Mouse (Mus musculus): ENCODE data around the gene Mphosph6. TPM values are rescaled to one million over a fixed set of nuclear protein-coding genes. Genes with fewer than 3 reads are reported as not detected.

The Mphosph6 gene
- polyA plus RNA-seq, 1 experiment from 2014 or later: 30.8 TPM

GRCm38 (mm10) chr8:117792616-117793144 lies 9.1 kb downstream of the Mphosph6 start:
- Histone ChIP-seq H3K9me3 (replicated peaks) (no peaks in the 10 kb centered on the region), H3K4me1 (replicated peaks) (no peaks in the 10 kb centered on the region), H3K27ac (no peak overlapping the region), H3K9ac (no peak overlapping the region), H3K27me3 (no peaks in the 10 kb centered on the region), H3K36me3 (peaks cover 80% of the 10 kb centered on the region), H3K4me2 (no peak overlapping the region), H3K4me3 (no peak overlapping the region)
- ATAC-seq (replicated peaks; ENCODE audit: insufficient number of reproducible peaks, insufficient read depth, low FRiP score, low read depth): no peak
- 82% methylated on average over 19 of the region's 19 CpGs for WGBS

- Histone ChIP-seq H3K4me2 (no peak overlapping the region), H3K9me3 (replicated peaks) (no peaks in the 10 kb centered on the region), H3K4me1 (replicated peaks) (no peaks in the 10 kb centered on the region), H3K27ac (no peak overlapping the region), H3K36me3 (peaks cover 30% of the 10 kb centered on the region), H3K4me3 (no peak overlapping the region), H3K27me3 (no peaks in the 10 kb centered on the region), H3K9ac (no peak overlapping the region)
- ATAC-seq (replicated peaks; ENCODE audit: insufficient number of reproducible peaks, insufficient read depth, low FRiP score, low read depth): no peak
- WGBS: 89% methylated on average over 3 of the region's 3 CpGs
Measured at GRCm38 (mm10) chr8:117786428-117786827, 15.3 kb downstream of the Mphosph6 start.

DNA sequence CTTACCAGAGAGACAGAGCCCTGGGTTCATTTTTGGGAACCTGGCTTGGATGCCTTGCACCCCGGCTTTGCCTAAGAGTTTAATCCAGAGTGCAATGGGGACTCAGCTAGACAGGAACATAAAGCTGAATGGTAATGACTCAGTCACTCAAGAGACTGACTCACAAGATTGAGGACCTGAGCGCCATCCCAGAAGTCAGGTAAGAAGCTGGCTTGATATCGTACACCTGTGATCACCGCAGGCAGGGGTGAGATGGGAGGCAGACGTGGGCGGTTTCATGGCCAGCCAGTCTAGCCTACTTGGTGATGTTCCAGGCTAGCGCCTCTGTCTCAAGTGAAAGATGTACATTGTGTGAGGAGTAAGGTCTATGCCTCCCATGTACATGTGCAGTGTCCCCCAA lies 18.7 kb downstream of the Mphosph6 start:
- no peak overlapping the region for H3K4me2 ChIP-seq
- H3K9me3 ChIP-seq (replicated peaks): no peaks in the 10 kb centered on the region
- H3K27ac ChIP-seq: no peak overlapping the region
- ATAC-seq (replicated peaks; ENCODE audit: insufficient number of reproducible peaks, insufficient read depth, low FRiP score, low read depth): no peak
- no peak overlapping the region for H3K9ac ChIP-seq
- H3K4me1 ChIP-seq (replicated peaks): no peaks in the 10 kb centered on the region
- 90% methylated on average over 7 of the region's 7 CpGs for WGBS
- no peak overlapping the region for H3K4me3 ChIP-seq
- no peaks in the 10 kb centered on the region for H3K27me3 ChIP-seq
- H3K36me3 ChIP-seq: no peaks in the 10 kb centered on the region; the same call in 1 of the 2 replicates

DNA sequence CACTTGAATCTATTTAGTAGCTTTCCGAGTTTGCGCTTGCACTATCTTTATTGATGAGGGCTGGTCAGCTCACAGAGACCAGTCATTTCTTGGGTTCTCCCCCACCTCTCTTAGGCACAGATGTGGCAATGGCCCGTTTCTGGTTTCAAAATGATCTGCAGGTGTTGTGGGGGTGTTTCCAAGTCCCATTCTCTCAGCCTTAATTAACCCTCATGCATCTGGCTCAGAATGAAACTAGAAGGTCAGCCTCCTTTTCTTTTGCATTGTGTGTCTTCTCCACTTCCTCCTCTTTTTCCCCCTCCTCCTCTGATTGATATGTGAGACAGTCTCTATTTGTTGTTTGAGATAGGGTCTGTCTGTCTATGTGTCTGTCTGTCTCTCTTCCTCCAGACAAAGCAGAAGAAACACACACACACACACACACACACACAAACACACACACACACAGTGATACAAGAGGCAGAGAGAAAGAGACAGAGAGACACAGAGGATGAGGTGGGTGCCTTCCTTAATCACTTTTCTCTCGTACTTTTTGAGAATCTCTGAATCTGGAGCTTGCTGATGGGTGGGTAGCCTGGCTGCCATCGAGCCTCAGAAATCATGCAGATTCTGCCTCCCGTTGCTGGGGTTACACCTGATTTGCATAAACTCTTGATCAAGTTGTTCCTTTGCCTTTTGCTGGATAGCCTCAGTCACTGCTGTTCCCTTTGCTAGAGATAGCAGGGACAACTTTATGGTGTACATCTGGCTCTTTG lies 20.2 kb downstream of the Mphosph6 start:
- H3K4me3 ChIP-seq: no peak overlapping the region
- 65% methylated on average over 6 of the region's 6 CpGs for WGBS
- H3K4me2 ChIP-seq: no peak overlapping the region
- ATAC-seq (replicated peaks; ENCODE audit: insufficient number of reproducible peaks, insufficient read depth, low FRiP score, low read depth): no peak
- H3K27ac ChIP-seq: no peak overlapping the region
- no peaks in the 10 kb centered on the region for H3K9me3 ChIP-seq (replicated peaks)
- no peaks in the 10 kb centered on the region for H3K36me3 ChIP-seq
- H3K9ac ChIP-seq: no peak overlapping the region
- no peaks in the 10 kb centered on the region for H3K4me1 ChIP-seq (replicated peaks)
- no peaks in the 10 kb centered on the region for H3K27me3 ChIP-seq

DNA sequence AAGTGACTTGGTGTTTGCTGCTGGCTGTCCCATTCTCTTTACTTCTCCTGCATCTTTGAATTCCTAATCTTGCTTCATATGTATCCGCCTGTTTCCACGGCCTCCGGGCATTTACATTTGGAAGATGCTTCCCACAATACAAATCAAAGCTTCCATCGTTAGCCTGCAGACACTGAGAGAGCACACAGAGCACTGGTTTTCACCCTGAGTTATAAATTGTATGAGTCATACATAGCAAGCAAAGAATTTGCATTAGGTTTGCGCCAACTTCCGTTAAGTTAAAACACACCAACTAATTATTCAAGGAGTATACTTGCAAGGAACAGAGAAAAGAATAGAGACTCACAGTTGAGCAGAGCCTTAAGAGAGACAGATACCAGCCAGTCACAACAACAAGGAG lies 22.4 kb downstream of the Mphosph6 start:
- WGBS: 83% methylated on average over 6 of the region's 6 CpGs
- no peak for ATAC-seq (replicated peaks; ENCODE audit: insufficient number of reproducible peaks, insufficient read depth, low FRiP score, low read depth)
- Histone ChIP-seq H3K4me2 (no peak overlapping the region), H3K9me3 (replicated peaks) (no peaks in the 10 kb centered on the region), H3K4me3 (no peak overlapping the region), H3K4me1 (replicated peaks) (no peaks in the 10 kb centered on the region), H3K36me3 (no peaks in the 10 kb centered on the region), H3K9ac (no peak overlapping the region), H3K27ac (no peak overlapping the region), H3K27me3 (no peaks in the 10 kb centered on the region)

DNA sequence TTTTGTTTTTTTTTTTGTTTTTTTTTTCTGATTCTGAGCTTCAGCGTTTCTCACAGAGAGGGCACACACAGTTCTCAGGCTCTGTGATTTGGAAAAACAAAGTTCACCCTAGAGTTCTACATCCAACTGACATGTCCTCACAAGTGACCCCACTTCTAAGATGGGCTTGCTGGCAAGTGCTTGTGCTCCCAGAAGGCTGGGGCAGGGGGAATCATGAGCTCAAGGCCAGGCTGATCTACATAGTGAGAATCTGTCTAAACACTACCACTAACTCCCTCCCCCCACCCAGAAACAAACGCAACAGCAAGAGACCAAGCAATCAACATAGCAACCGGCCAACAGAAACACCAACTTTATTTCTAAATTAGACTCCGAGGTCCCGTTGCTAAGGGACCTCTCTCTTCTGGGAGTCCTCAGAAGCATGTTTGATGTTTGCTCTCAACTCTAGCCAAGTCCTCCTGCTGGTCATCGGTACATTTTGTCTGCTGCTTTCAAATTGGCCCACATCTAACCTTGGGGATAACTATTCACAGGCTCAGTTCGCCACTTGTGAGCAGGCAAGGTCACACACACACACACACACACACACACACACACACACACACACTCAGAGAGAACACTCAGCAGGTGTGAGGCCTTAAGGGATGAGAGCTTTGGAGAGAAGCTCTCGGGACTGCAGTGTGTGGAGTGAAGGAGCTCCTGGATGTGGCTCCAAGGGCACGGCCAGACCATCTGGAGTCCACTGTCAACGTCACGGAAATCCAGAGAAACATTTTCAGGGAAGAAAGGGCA lies 23.0 kb downstream of the Mphosph6 start:
- Histone ChIP-seq H3K9me3 (replicated peaks) (no peaks in the 10 kb centered on the region), H3K4me3 (no peak overlapping the region), H3K27me3 (no peaks in the 10 kb centered on the region), H3K4me1 (replicated peaks) (no peaks in the 10 kb centered on the region), H3K36me3 (no peaks in the 10 kb centered on the region), H3K9ac (no peak overlapping the region), H3K4me2 (no peak overlapping the region), H3K27ac (no peak overlapping the region)
- WGBS: 64% methylated on average over 11 of the region's 11 CpGs
- no peak for ATAC-seq (replicated peaks; ENCODE audit: insufficient number of reproducible peaks, insufficient read depth, low FRiP score, low read depth)

DNA sequence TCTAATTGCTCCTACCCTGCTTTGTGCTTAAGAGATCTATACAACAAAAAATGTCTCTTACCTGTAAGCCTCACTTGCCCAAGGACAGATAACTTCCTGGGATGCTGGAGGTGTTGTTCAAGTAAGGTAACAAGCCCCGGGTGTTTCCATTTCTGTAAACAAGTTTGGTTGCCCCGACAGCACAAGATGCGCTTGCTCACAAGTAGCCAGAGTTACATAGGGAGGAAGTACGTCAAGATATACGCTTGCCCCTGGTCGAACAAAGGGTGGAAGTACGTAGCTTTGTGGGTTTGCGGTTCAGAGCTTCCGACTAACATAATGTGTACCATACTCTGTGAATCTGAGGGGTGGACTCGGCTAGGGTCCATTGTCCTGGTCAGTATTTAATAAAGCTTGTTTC lies 25.7 kb downstream of the Mphosph6 start:
- H3K27ac ChIP-seq: no peak overlapping the region
- H3K9me3 ChIP-seq (replicated peaks): no peaks in the 10 kb centered on the region
- no peaks in the 10 kb centered on the region for H3K27me3 ChIP-seq
- no peak for ATAC-seq (replicated peaks; ENCODE audit: insufficient number of reproducible peaks, insufficient read depth, low FRiP score, low read depth)
- H3K4me1 ChIP-seq (replicated peaks): no peaks in the 10 kb centered on the region
- no peak overlapping the region for H3K4me3 ChIP-seq
- no peak overlapping the region for H3K4me2 ChIP-seq
- H3K9ac ChIP-seq: no peak overlapping the region
- H3K36me3 ChIP-seq: no peaks in the 10 kb centered on the region
- whole genome bisulfite sequencing: 67% methylated on average over 10 of the region's 10 CpGs

GRCm38 (mm10) chr8:117775626-117776025 lies 26.1 kb downstream of the Mphosph6 start:
- no peaks in the 10 kb centered on the region for H3K27me3 ChIP-seq
- H3K4me2 ChIP-seq: no peak overlapping the region
- no peak for ATAC-seq (replicated peaks; ENCODE audit: insufficient number of reproducible peaks, insufficient read depth, low FRiP score, low read depth)
- H3K9ac ChIP-seq: no peak overlapping the region
- WGBS: 43% methylated on average over 10 of the region's 10 CpGs
- H3K4me1 ChIP-seq (replicated peaks): no peaks in the 10 kb centered on the region
- no peak overlapping the region for H3K4me3 ChIP-seq
- no peak overlapping the region for H3K27ac ChIP-seq
- no peaks in the 10 kb centered on the region for H3K36me3 ChIP-seq
- H3K9me3 ChIP-seq (replicated peaks): no peaks in the 10 kb centered on the region

DNA sequence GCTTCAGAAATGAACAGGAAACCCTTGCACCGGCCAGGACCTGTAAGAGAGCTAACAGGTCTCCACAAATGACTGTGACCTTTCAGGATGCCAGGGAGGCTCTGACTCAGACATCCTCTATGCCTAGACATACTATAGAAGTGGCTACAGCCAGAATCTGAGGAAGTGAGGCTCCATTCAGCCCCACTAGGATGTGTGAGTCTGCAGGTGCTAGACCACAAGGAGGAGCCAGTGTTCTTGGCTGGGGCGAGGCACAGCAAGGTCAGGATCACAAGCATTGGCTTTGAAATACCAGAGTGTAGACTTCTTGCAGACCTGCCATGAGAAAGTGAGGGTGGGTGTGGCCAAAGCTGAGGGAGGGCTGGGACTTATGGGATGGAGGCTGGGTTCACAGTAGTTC lies 29.1 kb downstream of the Mphosph6 start:
- no peaks in the 10 kb centered on the region for H3K36me3 ChIP-seq
- ATAC-seq (replicated peaks; ENCODE audit: insufficient number of reproducible peaks, insufficient read depth, low FRiP score, low read depth): no peak
- H3K4me1 ChIP-seq (replicated peaks): no peaks in the 10 kb centered on the region
- no peak overlapping the region for H3K9ac ChIP-seq
- no peaks in the 10 kb centered on the region for H3K9me3 ChIP-seq (replicated peaks)
- no peak overlapping the region for H3K4me3 ChIP-seq
- H3K4me2 ChIP-seq: no peak overlapping the region
- WGBS: 40% methylated on average over 2 of the region's 2 CpGs
- no peaks in the 10 kb centered on the region for H3K27me3 ChIP-seq
- H3K27ac ChIP-seq: no peak overlapping the region

- no peak overlapping the region for H3K9ac ChIP-seq
- no peak overlapping the region for H3K4me2 ChIP-seq
- no peaks in the 10 kb centered on the region for H3K4me1 ChIP-seq (replicated peaks)
- no peaks in the 10 kb centered on the region for H3K9me3 ChIP-seq (replicated peaks)
- no peak overlapping the region for H3K4me3 ChIP-seq
- H3K27me3 ChIP-seq: no peaks in the 10 kb centered on the region
- H3K36me3 ChIP-seq: no peaks in the 10 kb centered on the region
- no peak overlapping the region for H3K27ac ChIP-seq
- WGBS: 70% methylated on average over 2 of the region's 2 CpGs
- ATAC-seq (replicated peaks; ENCODE audit: insufficient number of reproducible peaks, insufficient read depth, low FRiP score, low read depth): no peak
Measured at GRCm38 (mm10) chr8:117772126-117772525, 29.6 kb downstream of the Mphosph6 start.

GRCm38 (mm10) chr8:117771115-117771836 lies 30.5 kb downstream of the Mphosph6 start:
- Histone ChIP-seq H3K4me2 (no peak overlapping the region), H3K9me3 (replicated peaks) (no peaks in the 10 kb centered on the region), H3K4me1 (replicated peaks) (no peaks in the 10 kb centered on the region), H3K9ac (no peak overlapping the region), H3K27ac (no peak overlapping the region), H3K27me3 (no peaks in the 10 kb centered on the region), H3K4me3 (no peak overlapping the region), H3K36me3 (no peaks in the 10 kb centered on the region)
- 57% methylated on average over 9 of the region's 9 CpGs for WGBS
- ATAC-seq (replicated peaks; ENCODE audit: insufficient number of reproducible peaks, insufficient read depth, low FRiP score, low read depth): no peak

All from heart, embryonic 15.5 days (tissue).